Mouse (Mus musculus) leukemia stem cell, adult 10-12 weeks (primary cell): ENCODE results near the gene Asb7. TPM values are rescaled to one million over a fixed set of nuclear protein-coding genes. Genes with fewer than 3 reads are reported as not detected.

Experiments used
- polyA plus RNA-seq: library from polyadenylated mRNA; stranded (reverse); fragments of >175 nt; gene quantifications from 2 replicates; pipeline ENCODE4 v1.2.3, GENCODE M21; 2012; ENCODE audit warnings: low replicate concordance

The Asb7 gene
- polyA plus RNA-seq = 13.7 and 16.4 TPM in 2 replicates

GRCm38 (mm10) chr7:66689294-66689619, at the start of gene Asb7:
Gene Asb7 (minus strand): TSS chr7:66689596.

GRCm38 (mm10) chr7:66689620-66690360, 394 bp upstream of the Asb7 start, which contains the start of gene Lins1:
Gene Lins1 (plus strand): TSS chr7:66689889.

Other genes with a start within 250 kb of the Asb7 start
- 1.0 and 5.2 TPM in 2 replicates for gene Lins1, start 293 bp upstream of the Asb7 start, polyA plus RNA-seq
- 0.17 TPM in 1 of 2 replicates, not detected in the other for gene Cers3, start 53.9 kb upstream of the Asb7 start, polyA plus RNA-seq
- gene Adamts17, start 150.1 kb upstream of the Asb7 start, polyA plus RNA-seq = 0.07 and 0.30 TPM in 2 replicates